Mouse (Mus musculus) thymus, adult 2 months (tissue): ENCODE results near the gene Alx3.

Experiments
- CTCF ChIP-seq: fragments of 200-500 bp; IDR thresholded peaks from 2 replicates; pipeline ENCODE4 v1.5.1; 2012; ENCODE audit warnings: mild to moderate bottlenecking, control low read depth, low read length, moderate library complexity, borderline replicate concordance; ENCODE audit not compliant: control insufficient read depth, poor library complexity, insufficient read depth; ENCODE audit errors: extremely low read depth
- POLR2A ChIP-seq: fragments of 200-500 bp; IDR thresholded peaks from 2 replicates; pipeline ENCODE4 v1.6.1; 2012; ENCODE audit warnings: mild to moderate bottlenecking, low read length, control low read depth, moderate library complexity; ENCODE audit not compliant: control insufficient read depth, poor library complexity, insufficient read depth; ENCODE audit errors: extremely low read depth

- TF ChIP-seq POLR2A: no peak
- TF ChIP-seq CTCF: no peak
Observed at GRCm38 (mm10) chr3:107608808-107609207, 14.0 kb downstream of the Alx3 start.
